Mouse (Mus musculus) spleen, postnatal 4 days (tissue): ENCODE measurements around the gene Nav2.

Experiments
- DNase-seq, 2 experiments: peaks; one replicate each; pipeline ENCODE4 v3.0.0; 2022; ENCODE audit warnings: low spot score in 2 of 2

Gene Nav2

GRCm38 (mm10) chr7:49249996-49250395 lies 341.5 kb downstream of the Nav2 start:
- peak; percentile 67 to 84 for DNase-seq

- DNase-seq: no peak
Measured at GRCm38 (mm10) chr7:49250581-49251307, 342.2 kb downstream of the Nav2 start.

GRCm38 (mm10) chr7:49251308-49251638 lies 342.8 kb downstream of the Nav2 start:
- DNase-seq: no peak

- DNase-seq: no peak
Measured at GRCm38 (mm10) chr7:49252444-49252843, 343.9 kb downstream of the Nav2 start.

- DNase-seq: no peak
Measured at GRCm38 (mm10) chr7:49252902-49253301, 344.4 kb downstream of the Nav2 start.

- DNase-seq: no peak
Measured at GRCm38 (mm10) chr7:49255053-49255452, 346.5 kb downstream of the Nav2 start.

- DNase-seq: no peak
Measured at GRCm38 (mm10) chr7:49257234-49257906, 348.9 kb downstream of the Nav2 start.

- no peak for DNase-seq
Measured at GRCm38 (mm10) chr7:49258088-49258487, 349.6 kb downstream of the Nav2 start.

GRCm38 (mm10) chr7:49261941-49262511 lies 353.5 kb downstream of the Nav2 start:
- no peak for DNase-seq

GRCm38 (mm10) chr7:49266422-49266821 lies 357.9 kb downstream of the Nav2 start:
- no peak for DNase-seq

- DNase-seq: no peak
Measured at GRCm38 (mm10) chr7:49267621-49268325, 359.3 kb downstream of the Nav2 start.

- DNase-seq: no peak
Measured at GRCm38 (mm10) chr7:49268401-49268921, 359.9 kb downstream of the Nav2 start.

GRCm38 (mm10) chr7:49270855-49271254 lies 362.3 kb downstream of the Nav2 start:
- no peak for DNase-seq

GRCm38 (mm10) chr7:49272445-49273439 lies 364.2 kb downstream of the Nav2 start:
- peak; percentile 44 to 73 for DNase-seq

- DNase-seq: no peak
Measured at GRCm38 (mm10) chr7:49273907-49274656, 365.6 kb downstream of the Nav2 start.

GRCm38 (mm10) chr7:49274676-49275075 lies 366.2 kb downstream of the Nav2 start:
- no peak for DNase-seq

GRCm38 (mm10) chr7:49276163-49276562 lies 367.6 kb downstream of the Nav2 start:
- no peak for DNase-seq

- DNase-seq: no peak
Measured at GRCm38 (mm10) chr7:49277685-49278084, 369.2 kb downstream of the Nav2 start.

GRCm38 (mm10) chr7:49278531-49278930 lies 370.0 kb downstream of the Nav2 start:
- DNase-seq: no peak

GRCm38 (mm10) chr7:49280427-49280826 lies 371.9 kb downstream of the Nav2 start:
- DNase-seq: no peak
